Mouse (Mus musculus) megakaryocyte, embryonic 14.5 days (primary cell): Measurements from ENCODE around the gene Gstt1. TPM values are rescaled to one million over a fixed set of nuclear protein-coding genes. Genes with fewer than 3 reads are reported as not detected.
A peak's percentile ranks its signal among the peaks of the same experiment; 100 is the strongest.

Experiments
- H3K27me3 ChIP-seq: replicated peaks from 2 replicates; pipeline ENCODE3; 2012; ENCODE audit warnings: inconsistent platforms
- H3K36me3 ChIP-seq: replicated peaks from 2 replicates; pipeline ENCODE3; 2012; ENCODE audit warnings: low read length, inconsistent platforms, mixed read lengths
- H3K4me1 ChIP-seq: 2 replicates; pipeline ENCODE4 v1.6.1; 2012; ENCODE audit warnings: inconsistent platforms
- H3K4me3 ChIP-seq: replicated peaks from 2 replicates; pipeline ENCODE3; 2012; ENCODE audit warnings: moderate library complexity, mild to moderate bottlenecking, inconsistent platforms
- H3K9me3 ChIP-seq: 2 replicates; pipeline ENCODE4 v1.6.1; 2012; ENCODE audit warnings: inconsistent platforms
- FLI1 ChIP-seq: IDR thresholded peaks from 2 replicates; pipeline ENCODE4 v1.6.1; 2012; ENCODE audit warnings: low read length, inconsistent platforms, mixed read lengths
- GATA1 ChIP-seq: IDR thresholded peaks from 3 replicates; pipeline ENCODE4 v1.6.1; 2012; ENCODE audit warnings: mixed read lengths, low read length, inconsistent platforms, borderline replicate concordance
- polyA plus RNA-seq: library from polyadenylated mRNA; stranded (reverse); fragments of >175 nt; gene quantifications from 2 replicates; pipeline ENCODE4 v1.2.3, GENCODE M21; 2012; ENCODE audit warnings: low replicate concordance; ENCODE audit not compliant: insufficient read depth

Gene Gstt1
- polyA plus RNA-seq, 1 experiment: 44.0 TPM

- 0 out of 2 replicates have a peak, but pooled peaks cover under 1% of the 10 kb centered on the region for H3K9me3 ChIP-seq
- H3K36me3 ChIP-seq: no peaks in the 10 kb centered on the region
- peaks cover 54% of the 10 kb centered on the region for H3K4me1 ChIP-seq
- TF ChIP-seq GATA1 (no peak), FLI1 (no peak)
- H3K27me3 ChIP-seq: peaks cover 10% of the 10 kb centered on the region
- H3K4me3 ChIP-seq: peak overlapping the region; percentile 90
These were observed 35.2 kb upstream of the Gstt1 start for GRCm38 (mm10) chr10:75833456-75834080.

- no peaks in the 10 kb centered on the region for H3K36me3 ChIP-seq
- H3K27me3 ChIP-seq: peaks cover 10% of the 10 kb centered on the region
- H3K4me1 ChIP-seq: peaks cover 50% of the 10 kb centered on the region
- H3K9me3 ChIP-seq: 0 out of 2 replicates have a peak, but pooled peaks cover 8% of the 10 kb centered on the region
- no peak overlapping the region for H3K4me3 ChIP-seq
- TF ChIP-seq FLI1 (no peak), GATA1 (no peak)
These were observed 34.0 kb upstream of the Gstt1 start for GRCm38 (mm10) chr10:75832272-75832895.

GRCm38 (mm10) chr10:75830275-75830670 is 31.9 kb upstream of the Gstt1 start:
- Histone ChIP-seq H3K4me3 (no peak overlapping the region), H3K9me3 (0 out of 2 replicates have a peak, but pooled peaks cover 8% of the 10 kb centered on the region), H3K36me3 (no peaks in the 10 kb centered on the region), H3K4me1 (peaks cover 33% of the 10 kb centered on the region), H3K27me3 (peaks cover 12% of the 10 kb centered on the region)
- no peak for TF ChIP-seq GATA1
- no peak for TF ChIP-seq FLI1

DNA sequence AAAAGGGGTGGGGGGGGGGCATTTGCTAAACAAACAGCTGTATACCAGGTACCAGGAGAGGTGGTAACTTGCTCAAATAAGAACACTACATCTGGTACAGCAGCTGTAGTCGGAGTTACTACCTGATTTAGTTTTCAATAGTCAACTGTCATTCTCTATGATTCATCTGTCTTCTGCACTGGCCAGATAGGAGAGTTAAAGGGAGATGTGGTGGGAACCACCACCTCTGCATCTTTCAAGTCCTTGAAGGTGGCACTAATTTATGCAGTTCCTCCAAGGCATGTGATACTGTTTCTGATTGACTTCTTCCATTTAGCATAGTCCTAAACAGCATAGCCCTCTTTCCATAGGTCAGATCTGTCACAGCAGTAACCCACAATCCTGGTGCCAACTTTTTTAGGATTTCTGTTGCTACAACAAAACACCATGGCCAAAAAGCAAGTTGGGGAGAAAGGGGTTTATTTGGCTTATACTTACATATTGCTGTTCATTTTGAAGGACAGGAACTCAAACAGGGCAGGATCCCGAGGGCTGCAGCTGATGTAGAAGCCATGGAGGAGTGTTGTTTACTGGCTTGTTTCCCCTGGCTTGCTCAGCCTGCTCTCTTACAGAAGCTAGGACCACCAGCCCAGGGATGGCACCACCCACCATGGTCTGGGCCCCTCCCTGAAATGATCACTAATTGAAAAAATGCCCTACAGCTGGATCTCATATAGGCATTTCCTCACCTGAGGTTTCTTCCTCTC is 31.3 kb upstream of the Gstt1 start:
- H3K36me3 ChIP-seq: no peaks in the 10 kb centered on the region
- H3K9me3 ChIP-seq: peaks cover 13% of the 10 kb centered on the region

DNA sequence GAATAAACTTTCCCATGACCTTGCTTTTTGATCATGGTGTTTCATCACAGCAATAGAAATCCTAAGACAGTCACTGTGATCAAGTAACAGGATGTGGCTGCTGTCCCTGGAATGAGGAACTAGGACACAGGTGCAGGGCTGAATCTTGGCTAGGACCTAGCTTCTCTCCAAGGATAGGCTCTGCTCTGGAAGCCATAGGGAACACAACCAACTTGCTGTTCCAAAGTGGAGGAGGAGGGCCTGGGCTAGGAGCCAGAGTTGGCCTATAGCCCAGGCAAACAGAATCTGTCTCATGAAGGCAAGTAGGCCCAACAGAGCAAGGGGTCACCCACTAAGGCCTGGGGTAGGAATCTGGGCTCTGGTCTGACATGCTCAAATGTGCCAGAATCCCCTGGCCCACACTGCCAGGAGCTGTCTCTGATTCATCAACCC is 30.1 kb upstream of the Gstt1 start:
- Histone ChIP-seq H3K36me3 (no peaks in the 10 kb centered on the region), H3K27me3 (peaks cover 4% of the 10 kb centered on the region), H3K4me3 (no peak overlapping the region), H3K4me1 (peaks cover 19% of the 10 kb centered on the region), H3K9me3 (peaks cover 22% of the 10 kb centered on the region)
- TF ChIP-seq FLI1 (no peak), GATA1 (no peak)

More for the DNA sequence above, 31.3 kb upstream of the Gstt1 start:
- no peak for TF ChIP-seq FLI1
- no peak for TF ChIP-seq GATA1
- Histone ChIP-seq H3K27me3 (peaks cover 12% of the 10 kb centered on the region), H3K4me3 (no peak overlapping the region), H3K4me1 (peaks cover 28% of the 10 kb centered on the region)

DNA sequence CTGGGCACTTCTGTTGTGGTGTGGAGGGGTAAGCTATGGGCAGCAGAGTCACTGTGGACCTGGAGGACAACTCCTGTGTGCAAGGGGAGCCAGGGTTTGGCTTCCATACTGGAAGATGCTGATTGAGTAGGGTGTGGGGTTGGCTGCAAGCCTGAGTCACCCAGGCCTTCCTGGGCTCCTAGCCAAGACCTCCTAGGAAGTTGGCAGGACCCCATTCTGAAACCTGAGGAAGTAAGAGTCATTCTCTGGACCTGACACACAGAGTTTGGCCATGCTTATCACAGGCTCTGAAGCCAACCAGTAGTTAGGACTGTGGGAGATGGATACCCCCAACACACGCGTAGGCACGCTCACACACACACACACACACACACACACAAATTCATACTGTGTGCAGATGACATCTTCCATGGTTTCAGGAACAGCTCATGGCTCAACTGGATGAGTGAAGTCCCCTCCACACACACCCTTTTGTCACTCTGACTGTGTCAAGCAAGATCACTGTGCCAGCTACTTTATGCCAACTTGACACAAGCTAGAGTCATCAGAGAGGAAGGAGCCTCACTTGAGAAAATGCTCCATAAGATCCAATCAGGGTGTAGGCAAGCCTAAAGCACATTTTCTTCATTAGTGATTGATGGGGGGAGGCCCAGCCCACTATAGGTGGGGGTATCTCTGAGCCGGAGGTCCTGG is 29.4 kb upstream of the Gstt1 start:
- H3K36me3 ChIP-seq: no peaks in the 10 kb centered on the region
- no peak overlapping the region for H3K4me3 ChIP-seq
- peaks cover 4% of the 10 kb centered on the region for H3K27me3 ChIP-seq
- peaks cover 22% of the 10 kb centered on the region for H3K9me3 ChIP-seq
- peaks cover 18% of the 10 kb centered on the region for H3K4me1 ChIP-seq
- TF ChIP-seq GATA1: no peak
- TF ChIP-seq FLI1: no peak

- Histone ChIP-seq H3K9me3 (peaks cover 22% of the 10 kb centered on the region), H3K4me1 (peaks cover 18% of the 10 kb centered on the region), H3K36me3 (no peaks in the 10 kb centered on the region), H3K27me3 (peaks cover 15% of the 10 kb centered on the region), H3K4me3 (no peak overlapping the region)
- no peak for TF ChIP-seq FLI1
- no peak for TF ChIP-seq GATA1
These were observed 26.1 kb upstream of the Gstt1 start for GRCm38 (mm10) chr10:75824530-75824929.

DNA sequence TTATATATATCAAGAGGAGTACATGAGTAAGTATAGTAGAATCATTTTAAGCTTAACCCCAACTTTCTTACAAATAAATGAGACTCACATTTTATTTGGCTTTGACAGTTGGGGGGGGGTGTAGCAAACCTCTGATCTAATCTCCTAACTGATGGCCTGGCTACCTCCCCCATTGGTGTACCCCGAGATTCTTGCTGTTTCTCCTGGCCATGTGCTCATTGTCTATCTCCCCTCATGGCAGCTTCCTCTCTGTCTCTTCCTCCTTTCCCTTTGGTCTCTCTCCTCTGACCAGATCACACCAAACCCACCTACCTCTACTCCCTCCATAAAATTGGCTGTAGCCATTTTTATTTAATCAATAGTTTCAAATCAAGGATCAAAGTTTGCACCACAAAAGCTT is 25.4 kb upstream of the Gstt1 start:
- TF ChIP-seq GATA1: no peak
- TF ChIP-seq FLI1: no peak

DNA sequence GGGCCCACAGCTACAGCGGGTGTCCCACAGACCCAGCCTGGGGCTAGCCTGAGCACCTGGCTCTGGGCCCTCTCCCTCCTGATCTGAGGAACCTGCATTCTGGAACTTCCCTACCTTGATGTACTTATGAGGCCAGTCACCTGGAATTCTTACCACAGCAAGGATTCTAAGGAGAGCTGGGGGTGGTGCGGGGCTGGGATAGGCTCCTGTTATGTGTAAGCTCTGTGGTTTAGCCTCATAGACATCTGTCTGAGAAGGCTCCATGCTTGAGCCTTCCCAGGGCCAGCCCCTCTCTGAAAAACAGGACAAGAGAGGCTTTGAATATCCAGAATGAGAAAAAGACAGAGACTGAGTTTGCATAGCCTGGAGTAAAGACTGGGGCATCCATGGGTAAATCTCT is 24.1 kb upstream of the Gstt1 start, which contains the start of gene Gstt4:
Gstt4 (minus strand) TSS at position 101 of the 400 bp plus-strand sequence.
- peaks cover 7% of the 10 kb centered on the region for H3K4me1 ChIP-seq
- H3K27me3 ChIP-seq: peaks cover 24% of the 10 kb centered on the region
- no peaks in the 10 kb centered on the region for H3K36me3 ChIP-seq
- no peak for TF ChIP-seq GATA1
- TF ChIP-seq FLI1: no peak
- no peak within 1 kb of the TSS for H3K4me3 ChIP-seq
- peaks cover 14% of the 10 kb centered on the region for H3K9me3 ChIP-seq

More for the DNA sequence above, 25.4 kb upstream of the Gstt1 start:
- Histone ChIP-seq H3K9me3 (peaks cover 22% of the 10 kb centered on the region), H3K4me3 (no peak overlapping the region), H3K4me1 (peaks cover 16% of the 10 kb centered on the region), H3K36me3 (no peaks in the 10 kb centered on the region), H3K27me3 (peaks cover 21% of the 10 kb centered on the region)
